Mouse (Mus musculus) E14TG2a.4 (cell line): ENCODE results near the gene Shc1.

Experiments
- CTCF ChIP-seq: conservative IDR thresholded peaks from 2 replicates; pipeline ENCODE4 v1.5.1; 2014; ENCODE audit warnings: low read length
- NANOG ChIP-seq: IDR thresholded peaks from 2 replicates; pipeline ENCODE4 v1.6.1; 2014; ENCODE audit warnings: borderline replicate concordance, low read length, mixed read lengths

- TF ChIP-seq CTCF: no peak
- TF ChIP-seq NANOG: no peak
Observed at GRCm38 (mm10) chr3:89455786-89456285, 37.6 kb downstream of the Shc1 start.
